Mouse (Mus musculus) T-helper 1 cell (primary cell): ENCODE results near the gene 1700001P01Rik.
"Not testable (repeated sequence)": the region's sequence is repeated elsewhere in the genome, so short reads cannot be mapped to it uniquely, and the experiment has no call there.

Experiments
- in situ Hi-C: fragments of 300-600 bp; cut with MboI, MseI; formaldehyde crosslinking; loops from one replicate; pipeline ENCODE4 v1.15.1; 2025; ENCODE audit warnings: high pct_unique_total_duplicates

Gene 1700001P01Rik

GRCm38 (mm10) chr11:97747773-97748172 lies 27.9 kb downstream of the 1700001P01Rik start:
- in situ Hi-C loops = no loop called here

- in situ Hi-C loops = no loop called here
These were observed 30.4 kb downstream of the 1700001P01Rik start for GRCm38 (mm10) chr11:97745331-97745721.

- in situ Hi-C loops = loop anchor here (5.0 kb wide), 1 partner anchor 43 kb away; the partner anchor contains the start of genes Pcgf2 and Psmb3
These were observed 30.9 kb downstream of the 1700001P01Rik start for GRCm38 (mm10) chr11:97744718-97745330.

- in situ Hi-C loops = loop anchor here (5.0 kb wide), 1 partner anchor 42 kb away; the partner anchor contains the start of genes Pcgf2 and Psmb3
These were observed 31.5 kb downstream of the 1700001P01Rik start, which contains the start of gene Pip4k2b for GRCm38 (mm10) chr11:97744063-97744717. Pip4k2b (minus strand) TSS chr11:97744704.

GRCm38 (mm10) chr11:97743423-97743822 lies 32.3 kb downstream of the 1700001P01Rik start:
- in situ Hi-C loops = loop anchor here (5.0 kb wide), 1 partner anchor 41 kb away; the partner anchor contains the start of genes Pcgf2 and Psmb3

GRCm38 (mm10) chr11:97742591-97742990 lies 33.1 kb downstream of the 1700001P01Rik start:
- in situ Hi-C loops = loop anchor here (5.0 kb wide), 1 partner anchor 40 kb away; the partner anchor contains the start of genes Pcgf2 and Psmb3

GRCm38 (mm10) chr11:97742157-97742556 lies 33.6 kb downstream of the 1700001P01Rik start:
- in situ Hi-C loops = loop anchor here (5.0 kb wide), 1 partner anchor 40 kb away; the partner anchor contains the start of genes Pcgf2 and Psmb3

- in situ Hi-C loops = loop anchor here (5.0 kb wide), 1 partner anchor 38 kb away; the partner anchor contains the start of genes Pcgf2 and Psmb3
These were observed 35.5 kb downstream of the 1700001P01Rik start for GRCm38 (mm10) chr11:97740190-97740589.

GRCm38 (mm10) chr11:97739155-97739554 lies 36.6 kb downstream of the 1700001P01Rik start:
- in situ Hi-C loops = no loop called here

GRCm38 (mm10) chr11:97738703-97739102 lies 37.0 kb downstream of the 1700001P01Rik start:
- in situ Hi-C loops = no loop called here

GRCm38 (mm10) chr11:97737600-97737999 lies 38.1 kb downstream of the 1700001P01Rik start:
- in situ Hi-C loops = no loop called here

GRCm38 (mm10) chr11:97736645-97737044 lies 39.1 kb downstream of the 1700001P01Rik start:
- in situ Hi-C loops = no loop called here

GRCm38 (mm10) chr11:97734810-97735209 lies 40.9 kb downstream of the 1700001P01Rik start:
- in situ Hi-C loops = not testable (repeated sequence)

- in situ Hi-C loops = no loop called here
These were observed 42.0 kb downstream of the 1700001P01Rik start for GRCm38 (mm10) chr11:97733689-97734088.

- in situ Hi-C loops = no loop called here
These were observed 47.0 kb downstream of the 1700001P01Rik start for GRCm38 (mm10) chr11:97728730-97729129.

- in situ Hi-C loops = no loop called here
These were observed 47.4 kb downstream of the 1700001P01Rik start for GRCm38 (mm10) chr11:97728311-97728710.

- in situ Hi-C loops = no loop called here
These were observed 52.0 kb downstream of the 1700001P01Rik start for GRCm38 (mm10) chr11:97723709-97724108.
